Mouse (Mus musculus) limb, embryonic 13.5 days (tissue): ENCODE measurements around the gene Dnajb12. TPM values are rescaled to one million over a fixed set of nuclear protein-coding genes. Genes with fewer than 3 reads are reported as not detected.

Source experiments
- ATAC-seq: fragments of 200-750 bp; cut with Nextera tagmentation; 2 replicates; pipeline ENCODE4 v1.8.0; 2017; ENCODE audit warnings: low read depth, moderate number of reproducible peaks, moderate TSS enrichment; ENCODE audit not compliant: low FRiP score
- H3K27ac ChIP-seq: fragments of 300-500 bp; sonication (generic); 2 replicates; pipeline ENCODE4 v1.5.1; 2015; ENCODE audit warnings: inconsistent platforms, mild to moderate bottlenecking, moderate library complexity
- H3K27me3 ChIP-seq: fragments of 300-500 bp; sonication (generic); 2 replicates; pipeline ENCODE4 v1.6.1; 2015; ENCODE audit warnings: mild to moderate bottlenecking, inconsistent platforms
- H3K36me3 ChIP-seq: fragments of 300-500 bp; sonication (generic); 2 replicates; pipeline ENCODE4 v1.6.1; 2015; ENCODE audit warnings: inconsistent platforms, mild to moderate bottlenecking, moderate library complexity
- H3K4me1 ChIP-seq: fragments of 300-500 bp; sonication (generic); 2 replicates; pipeline ENCODE4 v1.6.1; 2015; ENCODE audit warnings: inconsistent platforms
- H3K4me2 ChIP-seq: fragments of 300-500 bp; sonication (generic); replicated peaks from 2 replicates; pipeline ENCODE4 v1.6.1; 2015; ENCODE audit warnings: inconsistent platforms, mild to moderate bottlenecking, moderate library complexity
- H3K4me3 ChIP-seq: fragments of 300-500 bp; sonication (generic); 2 replicates; pipeline ENCODE4 v1.5.1; 2015; ENCODE audit warnings: moderate library complexity, mild to moderate bottlenecking, inconsistent platforms
- H3K9ac ChIP-seq: fragments of 300-500 bp; sonication (generic); 2 replicates; pipeline ENCODE4 v1.6.1; 2015; ENCODE audit warnings: mild to moderate bottlenecking, inconsistent platforms
- H3K9me3 ChIP-seq: fragments of 300-500 bp; sonication (generic); 2 replicates; pipeline ENCODE4 v1.6.1; 2016; ENCODE audit warnings: inconsistent platforms
- WGBS: fragments of 180-500 bp; shearing (Covaris S2); methylation state at CpG from one replicate; pipeline ENCODE4 v1.1.7; 2015; 5-methylcytosine and 5-hydroxymethylcytosine counted together
- polyA plus RNA-seq: library from polyadenylated mRNA; unstranded; fragments of >200 nt; fragmentation: Nextera tagmentation; extraction: Ambion mirVana; gene quantifications from 2 replicates; pipeline ENCODE4 v1.2.1, GENCODE M21; 2015

The Dnajb12 gene
- polyA plus RNA-seq, 1 experiment from 2014 or later = 19.3 TPM

DNA sequence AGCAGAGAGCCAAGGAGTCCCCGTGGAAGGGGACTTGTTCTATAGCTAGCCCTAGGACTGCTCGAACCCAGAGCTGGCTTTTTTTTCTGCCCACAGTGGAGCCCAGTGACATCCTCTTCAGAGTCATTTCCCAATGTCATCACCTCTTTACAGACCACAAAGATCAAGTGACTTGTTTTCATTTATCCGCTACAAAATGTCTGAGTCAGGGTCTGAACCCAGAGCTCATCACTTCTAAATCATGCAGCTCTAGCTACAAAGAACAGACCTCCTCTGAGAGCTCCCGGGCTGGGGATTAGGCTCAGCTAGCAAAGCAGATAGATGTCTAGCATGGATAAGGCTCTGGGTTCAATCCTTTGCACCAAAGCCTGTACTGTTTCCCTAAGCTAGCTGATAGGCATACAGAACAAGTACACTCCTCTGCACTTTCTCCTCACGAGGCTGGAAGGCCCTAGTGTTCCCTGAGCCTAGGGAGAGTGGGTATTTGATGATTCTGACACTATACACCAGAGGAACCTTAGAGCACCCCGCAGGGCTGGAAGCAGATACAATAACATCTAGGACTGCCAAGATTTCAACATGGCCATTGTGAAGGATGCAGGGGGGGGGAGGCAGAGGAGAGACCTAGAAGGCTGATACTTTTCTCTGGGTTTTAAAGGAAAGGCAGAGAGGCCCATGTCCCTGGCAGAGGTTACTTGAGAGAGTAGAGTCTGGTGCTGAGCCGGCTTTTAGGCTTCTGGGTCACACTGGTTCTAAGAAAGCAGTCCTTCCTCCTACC lies 68.1 kb downstream of the Dnajb12 start:
- 65% methylated on average over 7 of the region's 7 CpGs for WGBS
- H3K4me1 ChIP-seq = peaks cover 42% of the 10 kb centered on the region
- ATAC-seq = no peak
- no peak overlapping the region for H3K4me3 ChIP-seq
- H3K36me3 ChIP-seq = peaks cover 15% of the 10 kb centered on the region
- no peaks in the 10 kb centered on the region for H3K9me3 ChIP-seq
- H3K27ac ChIP-seq = peak overlapping the region; percentile 40; the same call in 1 of the 2 replicates
- H3K9ac ChIP-seq = no peak overlapping the region
- no peaks in the 10 kb centered on the region for H3K27me3 ChIP-seq
- H3K4me2 ChIP-seq = no peak overlapping the region

DNA sequence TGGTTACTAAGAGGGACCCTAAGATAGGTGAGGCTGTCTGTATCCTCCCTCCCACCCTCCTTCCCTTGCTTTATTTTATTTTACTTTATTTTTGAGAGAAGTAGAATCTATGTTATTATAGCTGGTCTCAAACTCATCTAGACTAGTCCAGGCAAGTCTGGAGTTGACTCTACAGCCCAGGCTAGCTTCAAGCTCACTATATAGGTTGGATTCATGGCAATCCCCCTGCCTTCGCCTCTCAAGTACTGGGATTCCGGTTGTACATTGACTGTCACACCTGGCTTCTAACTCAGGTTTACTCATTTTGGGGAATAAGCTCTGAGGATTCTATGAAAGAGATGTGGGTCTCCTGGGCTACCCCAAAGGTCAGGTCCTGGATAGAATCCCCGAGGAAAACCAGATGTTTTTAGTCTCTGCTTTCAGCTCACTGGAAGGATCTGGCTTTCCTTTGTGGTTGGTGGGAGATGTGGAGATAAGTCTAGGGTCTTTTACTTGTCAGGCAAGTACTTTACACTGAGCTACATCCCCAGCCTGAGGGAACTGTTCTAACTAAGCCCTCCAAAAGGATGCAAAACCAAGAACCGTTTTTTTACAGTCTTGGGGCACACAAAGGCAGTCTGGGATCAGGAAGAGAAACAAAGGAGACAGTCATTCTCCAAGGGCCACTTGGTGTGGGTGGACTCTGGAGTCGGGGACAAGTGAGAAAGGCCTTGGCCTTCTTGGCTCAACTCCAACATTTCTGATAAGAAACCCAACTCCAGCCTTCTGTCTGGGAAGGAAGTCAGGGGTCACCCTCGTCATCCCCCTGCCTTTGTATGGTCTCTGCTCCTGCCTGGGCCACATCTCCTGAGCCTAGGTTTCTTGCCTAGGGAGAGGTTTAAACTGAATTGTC lies 69.3 kb downstream of the Dnajb12 start:
- Histone ChIP-seq H3K4me1 (peaks cover 38% of the 10 kb centered on the region), H3K9ac (peak overlapping the region; percentile 98; the same call in 1 of the 2 replicates), H3K4me3 (peak overlapping the region; percentile 95), H3K9me3 (no peaks in the 10 kb centered on the region), H3K27me3 (no peaks in the 10 kb centered on the region), H3K4me2 (peak overlapping the region; percentile 90), H3K36me3 (peaks cover 15% of the 10 kb centered on the region), H3K27ac (peak overlapping the region; percentile 23; the same call in 1 of the 2 replicates)
- ATAC-seq = no peak
- WGBS = 42% methylated on average over 6 of the region's 6 CpGs

Other genes starting within 250 kb of the Dnajb12 start
- 93.9 and 96.5 TPM in 2 replicates for gene Micu1, start 177.1 kb upstream of the Dnajb12 start, polyA plus RNA-seq
- 75.9 and 77.0 TPM in 2 replicates for gene Ddit4, start 72.3 kb downstream of the Dnajb12 start, polyA plus RNA-seq
- gene Ascc1, start 123.2 kb downstream of the Dnajb12 start, polyA plus RNA-seq = 44.9 and 46.0 TPM in 2 replicates
- gene Anapc16, start 123.6 kb downstream of the Dnajb12 start, polyA plus RNA-seq = 128 and 133 TPM in 2 replicates
- gene Spock2, start 226.7 kb downstream of the Dnajb12 start, polyA plus RNA-seq = 6.1 and 7.2 TPM in 2 replicates